Mouse (Mus musculus) testis, adult 2 months (tissue): ENCODE results near the gene Aspg.

ENCODE experiments used
- CTCF ChIP-seq: fragments of 200-500 bp; IDR thresholded peaks from 2 replicates; pipeline ENCODE4 v1.5.1; 2012; ENCODE audit warnings: low read depth, mild to moderate bottlenecking, inconsistent platforms, low read length, moderate library complexity; ENCODE audit not compliant: control insufficient read depth, insufficient read depth, insufficient replicate concordance
- POLR2A ChIP-seq: fragments of 200-500 bp; IDR thresholded peaks from 2 replicates; pipeline ENCODE4 v1.6.1; 2012; ENCODE audit warnings: low read depth, mild to moderate bottlenecking, inconsistent platforms, low read length, moderate library complexity; ENCODE audit not compliant: control insufficient read depth

DNA sequence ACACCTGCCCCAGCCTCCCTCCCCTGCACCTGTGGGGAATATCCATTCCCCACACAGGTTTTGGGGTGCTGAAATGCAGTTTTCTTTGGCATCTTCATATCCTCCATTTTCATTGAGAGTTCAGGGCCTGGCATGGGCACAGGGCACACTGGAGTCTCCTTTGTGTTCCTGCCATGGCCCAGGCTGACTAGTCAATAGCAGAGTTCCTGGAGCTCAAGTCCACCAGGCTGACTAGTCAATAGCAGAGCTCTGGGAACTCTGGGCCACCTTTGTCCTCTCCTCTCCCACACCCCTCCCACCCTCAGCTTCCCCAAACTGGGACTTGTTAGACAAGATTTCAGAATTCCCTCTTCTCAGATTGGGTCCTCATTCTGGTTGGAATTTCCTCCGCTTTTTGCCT lies 65.2 kb downstream of the Aspg start:
- no peak for TF ChIP-seq CTCF
- no peak for TF ChIP-seq POLR2A
